Mouse (Mus musculus): ENCODE results near the gene Ehmt1. TPM values are rescaled to one million over a fixed set of nuclear protein-coding genes. Genes with fewer than 3 reads are reported as not detected.

Gene Ehmt1
- polyA plus RNA-seq (2014; fragmentation: Illumina TruSeq; extraction: RNeasy Lipid Tissue Mini Kit (QIAGEN cat#74804); ENCODE audit: low read depth, low replicate concordance), result 22.2 TPM

DNA sequence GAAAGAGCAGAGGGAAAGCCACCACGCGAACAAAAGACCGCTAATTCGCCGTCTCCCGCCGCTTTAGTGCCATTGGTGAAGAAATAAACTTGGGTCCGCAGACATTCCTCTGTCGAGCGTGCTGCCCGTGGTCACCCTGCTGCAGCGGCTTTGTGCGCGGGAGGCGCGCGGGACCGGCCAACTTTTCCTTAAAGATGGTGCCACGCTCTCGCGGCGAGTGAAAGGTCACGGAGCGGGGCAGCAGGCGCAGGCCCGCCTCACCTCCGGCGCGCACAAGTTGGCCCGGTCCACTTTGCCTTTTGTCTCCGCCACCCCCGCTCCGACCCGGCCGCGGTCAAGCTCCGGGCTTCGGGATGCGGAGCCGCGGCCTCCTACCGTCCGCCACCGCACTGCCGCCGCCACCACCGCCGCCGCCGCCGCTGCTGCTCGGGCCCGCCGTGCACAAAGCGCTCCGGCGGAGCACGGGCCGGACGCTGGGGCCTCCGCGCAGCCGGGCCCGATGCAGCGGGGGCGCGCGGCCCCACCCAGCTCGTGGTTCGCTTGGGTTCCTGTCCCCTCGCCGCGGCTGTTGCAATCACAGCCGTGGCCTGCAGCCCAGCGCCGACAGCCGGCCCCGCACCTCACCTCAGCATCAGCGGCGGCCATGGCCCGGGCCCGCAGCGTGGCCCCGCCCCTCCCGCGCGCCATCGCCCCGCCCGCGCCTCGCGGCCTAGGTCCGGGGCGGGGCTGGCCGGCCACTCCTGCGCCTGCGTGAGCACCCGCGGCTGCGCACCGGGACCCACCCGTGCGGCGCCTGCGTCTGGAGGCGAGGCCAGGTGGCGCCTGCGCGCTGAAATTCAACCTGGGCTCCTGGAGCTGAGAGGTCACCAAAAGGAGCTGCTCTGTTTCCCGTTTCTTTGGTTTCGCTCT is at the start of gene Ehmt1:
Gene Ehmt1 (minus strand): TSS at position 685 of the 909 bp plus-strand sequence.

DNA sequence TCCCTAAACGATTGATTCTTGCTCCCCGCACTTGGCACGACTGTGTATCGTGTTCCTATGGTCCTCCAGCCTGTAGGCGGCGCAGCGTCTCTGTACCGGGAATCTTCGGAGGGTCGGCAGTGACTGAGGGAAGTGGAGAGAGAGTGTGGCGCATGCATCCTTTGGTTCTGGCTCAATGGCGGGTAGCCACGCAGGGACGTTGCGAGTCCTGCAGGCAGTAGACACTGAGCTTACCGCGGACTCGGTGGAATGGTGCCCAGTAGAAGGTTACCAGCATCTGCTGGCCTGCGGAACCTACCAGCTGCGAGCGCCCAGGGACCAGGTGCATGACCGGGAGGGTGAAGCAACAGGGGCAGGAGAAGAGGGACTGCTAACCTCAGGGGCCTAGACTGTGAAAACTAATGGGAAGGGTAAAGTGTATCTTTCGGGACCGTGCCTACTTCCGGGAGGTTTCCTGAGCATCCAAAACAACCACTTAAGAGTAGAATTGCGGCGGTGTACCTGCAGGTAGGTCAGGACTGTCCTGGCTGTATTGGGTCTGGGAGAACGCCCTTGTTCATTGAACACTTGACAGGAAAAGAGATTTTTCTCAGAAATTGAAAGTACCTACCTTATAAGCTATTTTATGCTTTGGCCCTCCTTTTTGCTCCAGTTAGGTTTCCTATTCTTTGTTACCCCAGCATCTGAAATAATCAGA is 43.0 kb upstream of the Ehmt1 start, which contains the start of gene Dph7:
Gene Dph7 (plus strand): TSS at position 97 of the 697 bp plus-strand sequence.

GRCm38 (mm10) chr2:24949421-24950188 is 30.2 kb upstream of the Ehmt1 start, which contains the start of gene Zmynd19:
TSS of gene Zmynd19 (plus strand) at chr2:24949792.

GRCm38 (mm10) chr2:24935057-24935796 is 15.8 kb upstream of the Ehmt1 start, which contains the start of gene Arrdc1:
TSS of gene Arrdc1 (minus strand) at chr2:24935252.

DNA sequence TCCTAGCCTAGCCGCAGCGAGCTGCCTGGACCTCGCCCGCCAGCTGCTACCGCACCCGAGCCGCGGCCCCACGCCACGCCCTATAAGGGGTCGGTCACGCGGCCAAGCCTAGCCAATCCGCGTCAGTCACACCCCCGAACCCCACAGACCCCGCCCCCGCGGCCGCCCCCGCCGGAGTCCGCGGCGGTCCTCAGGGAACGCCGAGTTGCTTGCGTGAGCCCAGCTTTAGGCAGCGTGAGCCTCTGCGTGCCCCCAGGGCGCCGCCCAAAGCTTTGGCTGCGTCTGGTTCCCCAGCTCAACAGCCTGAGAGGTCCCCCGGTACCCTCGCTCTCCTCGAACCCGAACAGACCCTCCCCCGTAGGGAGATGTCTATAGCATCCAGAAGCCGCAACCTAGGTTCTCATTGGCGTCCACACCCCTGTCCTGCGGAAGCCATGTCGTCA is 156.3 kb downstream of the Ehmt1 start, which contains the start of gene Cacna1b:
Gene Cacna1b (minus strand): TSS at position 38 of the 443 bp plus-strand sequence.

Other genes with a start within 250 kb of the Ehmt1 start
- gene Cacna1b, start 156.5 kb downstream of the Ehmt1 start, polyA plus RNA-seq (2014; fragmentation: Illumina TruSeq; extraction: RNeasy Lipid Tissue Mini Kit (QIAGEN cat#74804); ENCODE audit: low read depth, low replicate concordance), result 2.7 TPM
- gene Arrdc1, start 15.6 kb upstream of the Ehmt1 start, polyA plus RNA-seq (2014; fragmentation: Illumina TruSeq; extraction: RNeasy Lipid Tissue Mini Kit (QIAGEN cat#74804); ENCODE audit: low read depth, low replicate concordance), result 36.0 TPM
- 6.0 TPM for gene Zmynd19, start 30.2 kb upstream of the Ehmt1 start, polyA plus RNA-seq (2014; fragmentation: Illumina TruSeq; extraction: RNeasy Lipid Tissue Mini Kit (QIAGEN cat#74804); ENCODE audit: low read depth, low replicate concordance)
- 2.6 TPM for gene Dph7, start 42.8 kb upstream of the Ehmt1 start, polyA plus RNA-seq (2014; fragmentation: Illumina TruSeq; extraction: RNeasy Lipid Tissue Mini Kit (QIAGEN cat#74804); ENCODE audit: low read depth, low replicate concordance)
- 27.3 TPM for gene Mrpl41, start 55.5 kb upstream of the Ehmt1 start, polyA plus RNA-seq (2014; fragmentation: Illumina TruSeq; extraction: RNeasy Lipid Tissue Mini Kit (QIAGEN cat#74804); ENCODE audit: low read depth, low replicate concordance)
- 4.5 TPM for gene Pnpla7, start 56.4 kb upstream of the Ehmt1 start, polyA plus RNA-seq (2014; fragmentation: Illumina TruSeq; extraction: RNeasy Lipid Tissue Mini Kit (QIAGEN cat#74804); ENCODE audit: low read depth, low replicate concordance)
- 6.8 TPM for gene Nsmf, start 134.7 kb upstream of the Ehmt1 start, polyA plus RNA-seq (2014; fragmentation: Illumina TruSeq; extraction: RNeasy Lipid Tissue Mini Kit (QIAGEN cat#74804); ENCODE audit: low read depth, low replicate concordance)
- 39.5 TPM for gene Entpd8, start 160.7 kb upstream of the Ehmt1 start, polyA plus RNA-seq (2014; fragmentation: Illumina TruSeq; extraction: RNeasy Lipid Tissue Mini Kit (QIAGEN cat#74804); ENCODE audit: low read depth, low replicate concordance)
- gene Noxa1, start 175.5 kb upstream of the Ehmt1 start, polyA plus RNA-seq (2014; fragmentation: Illumina TruSeq; extraction: RNeasy Lipid Tissue Mini Kit (QIAGEN cat#74804); ENCODE audit: low read depth, low replicate concordance), result 1.2 TPM